Mouse (Mus musculus): ENCODE measurements around the gene Atp1b2. TPM values are rescaled to one million over a fixed set of nuclear protein-coding genes. Genes with fewer than 3 reads are reported as not detected.

Gene Atp1b2
- total RNA-seq, 2 experiments from 2014 or later, result 32.8 to 39.8 TPM

GRCm38 (mm10) chr11:69551310-69551709, 54.4 kb downstream of the Atp1b2 start:
- DNase-seq (ENCODE audit: low spot score in 2 of 2), result no peak

Small RNAs within 50 kb of the gene (microRNA-seq; reads per million reads assigned to microRNA genes)
- gene Mir467f (ENCODE audit: borderline number of aligned reads in 2 of 2), result 0 reads per million in 2 experiments

Other genes with a start within 250 kb of the Atp1b2 start
- 100 to 1,000 TPM in 1 of 2 experiments, 10 to 100 TPM in 1; 87.6 to 109 TPM for gene Chd3, start 236.5 kb downstream of the Atp1b2 start, total RNA-seq (2021)
- gene Naa38, start 210.5 kb downstream of the Atp1b2 start, total RNA-seq (2021), result 100 to 1,000 TPM; 139 to 162 TPM
- gene Cyb5d1, start 210.3 kb downstream of the Atp1b2 start, total RNA-seq (2021), result 10 to 100 TPM; 41.3 to 50.2 TPM
- gene Tmem88, start 207.7 kb downstream of the Atp1b2 start, total RNA-seq (2021), result 1 to 10 TPM; 7.9 to 8.8 TPM
- 10 to 100 TPM; 32.7 to 34.8 TPM for gene Kdm6b, start 192.3 kb downstream of the Atp1b2 start, total RNA-seq (2021)
- gene Dnah2, start 56.8 kb downstream of the Atp1b2 start, total RNA-seq (2021), result under 1 TPM; 0.13 TPM
- under 1 TPM; 0.74 to 0.76 TPM for gene Efnb3, start 45.7 kb downstream of the Atp1b2 start, total RNA-seq (2021)
- 10 to 100 TPM in 1 of 2 experiments, 1 to 10 TPM in 1; 9.6 to 10.9 TPM for gene Wrap53, start 25.7 kb downstream of the Atp1b2 start, total RNA-seq (2021)
- 10 to 100 TPM; 48.4 to 53.4 TPM for gene Trp53, start 25.6 kb downstream of the Atp1b2 start, total RNA-seq (2021)
- gene Shbg, start 12.0 kb upstream of the Atp1b2 start, total RNA-seq (2021), result not detected
- gene Sat2, start 16.1 kb upstream of the Atp1b2 start, total RNA-seq (2021), result 1 to 10 TPM; 5.9 to 6.5 TPM
- 10 to 100 TPM; 83.5 to 90.2 TPM for gene Fxr2, start 27.0 kb upstream of the Atp1b2 start, total RNA-seq (2021)
- gene Sox15, start 49.4 kb upstream of the Atp1b2 start, total RNA-seq (2021), result not detected
- 100 to 1,000 TPM in 1 of 2 experiments, 10 to 100 TPM in 1; 95.7 to 117 TPM for gene Mpdu1, start 56.7 kb upstream of the Atp1b2 start, total RNA-seq (2021)
- gene Cd68, start 60.2 kb upstream of the Atp1b2 start, total RNA-seq (2021), result 10 to 100 TPM; 20.5 to 36.7 TPM
- 100 to 1,000 TPM; 584 to 655 TPM for gene Eif4a1, start 66.5 kb upstream of the Atp1b2 start, total RNA-seq (2021)
- gene Senp3, start 76.1 kb upstream of the Atp1b2 start, total RNA-seq (2021), result 10 to 100 TPM; 69.0 to 79.8 TPM
- 1 to 10 TPM; 2.8 to 5.3 TPM for gene Tnfsf13, start 79.8 kb upstream of the Atp1b2 start, total RNA-seq (2021)
- 10 to 100 TPM; 23.7 to 26.2 TPM for gene Tnfsf12, start 89.9 kb upstream of the Atp1b2 start, total RNA-seq (2021)
- 1 to 10 TPM; 3.6 to 4.9 TPM for gene Tnfsfm13, start 90.2 kb upstream of the Atp1b2 start, total RNA-seq (2021)
- 10 to 100 TPM; 55.4 to 79.7 TPM for gene Polr2a, start 152.7 kb upstream of the Atp1b2 start, total RNA-seq (2021)
- gene Slc35g3, start 156.0 kb upstream of the Atp1b2 start, total RNA-seq (2021), result not detected
- 10 to 100 TPM; 48.2 to 71.4 TPM for gene Zbtb4, start 160.0 kb upstream of the Atp1b2 start, total RNA-seq (2021)
- 1 to 10 TPM; 1.3 to 3.9 TPM for gene Chrnb1, start 190.0 kb upstream of the Atp1b2 start, total RNA-seq (2021)
- gene Fgf11, start 195.9 kb upstream of the Atp1b2 start, total RNA-seq (2021), result 10 to 100 TPM in 1 of 2 experiments, 1 to 10 TPM in 1; 3.0 to 13.0 TPM
- under 1 TPM; 0.36 to 0.51 TPM for gene Tmem102, start 199.7 kb upstream of the Atp1b2 start, total RNA-seq (2021)
- not detected for gene Gm39566, start 209.4 kb upstream of the Atp1b2 start, total RNA-seq (2021)
- gene Spem2, start 212.5 kb upstream of the Atp1b2 start, total RNA-seq (2021), result not detected
- gene Spem1, start 216.2 kb upstream of the Atp1b2 start, total RNA-seq (2021), result not detected
- gene Nlgn2, start 231.8 kb upstream of the Atp1b2 start, total RNA-seq (2021), result 10 to 100 TPM; 19.7 to 24.9 TPM
- 100 to 1,000 TPM; 145 TPM for gene Tmem256, start 232.6 kb upstream of the Atp1b2 start, total RNA-seq (2021)
- 10 to 100 TPM; 38.2 to 46.2 TPM for gene Plscr3, start 240.4 kb upstream of the Atp1b2 start, total RNA-seq (2021)

All from adrenal gland, adult 18-20 months (tissue).